8 mouse cellular contexts compared by ENCODE assay signal in the genomic region with DNA sequence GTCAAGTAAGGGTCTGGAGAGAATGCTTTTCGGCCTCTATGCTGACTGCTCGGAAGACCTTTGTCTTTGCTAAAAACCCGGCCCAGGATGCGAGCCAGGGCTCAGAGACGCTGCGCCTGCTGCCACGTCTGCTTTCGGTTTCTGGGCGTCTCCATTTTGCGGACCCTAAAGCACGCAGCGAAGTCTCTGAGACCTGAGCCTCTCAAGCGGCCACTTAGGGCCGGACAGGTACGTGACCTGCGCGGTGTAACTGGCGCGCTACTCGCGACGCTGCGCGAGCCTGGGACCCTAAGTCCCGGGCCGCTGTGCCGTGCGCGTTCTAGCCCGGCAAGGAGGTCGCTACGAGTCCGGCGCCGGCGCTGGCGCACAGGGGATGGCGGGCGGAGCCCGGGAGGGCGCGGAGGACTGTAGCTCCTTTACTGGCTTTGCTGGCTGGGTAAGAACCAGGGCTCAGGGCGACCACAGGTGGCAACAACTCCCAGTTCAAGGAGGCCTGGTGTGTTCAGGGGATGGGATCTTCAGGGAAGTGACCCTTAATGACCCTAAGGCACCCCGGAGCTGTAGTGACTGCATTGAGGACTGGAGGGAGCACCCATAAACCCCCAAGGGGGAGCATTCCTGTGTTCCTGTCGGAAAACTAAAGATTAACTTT. TPM values are rescaled to one million over a fixed set of nuclear protein-coding genes. Genes with fewer than 3 reads are reported as not detected.
DNase-seq lines count a peak whose midpoint lies in the region; ATAC-seq lines count a peak whose summit lies in the region.

A gene (plus strand): TSS at position 144 of the 652 bp plus-strand sequence.

- peak; percentile 82 for ATAC-seq in frontal cortex, adult (ENCODE audit: low TSS enrichment)
- peak; percentile 78 for ATAC-seq in hindbrain, embryonic 11.5 days (ENCODE audit: low FRiP score)

- H3K4me1 ChIP-seq in hindbrain, embryonic 11.5 days (replicated peaks; ENCODE audit: control insufficient read depth, insufficient read depth, low read length), result no peaks in the 10 kb centered on the region

- H3K4me3 ChIP-seq in hindbrain, embryonic 11.5 days (ENCODE audit: low read depth, low read length), result peak within 1 kb of the TSS; percentile 59

- 0% methylated on average over 43 of the region's 45 CpGs for WGBS in hindbrain, embryonic 11.5 days

- H3K9me3 ChIP-seq in hindbrain, embryonic 11.5 days (ENCODE audit: control insufficient read depth, low read length), result no peaks in the 10 kb centered on the region

- H3K9ac ChIP-seq in hindbrain, embryonic 11.5 days (ENCODE audit: low read depth, low read length), result peak within 1 kb of the TSS; percentile 81

- H3K27ac ChIP-seq in hindbrain, embryonic 11.5 days (ENCODE audit: low read depth, low read length), result peak within 1 kb of the TSS; percentile 83

- no peaks in the 10 kb centered on the region for H3K27me3 ChIP-seq in hindbrain, embryonic 11.5 days (ENCODE audit: control insufficient read depth, insufficient read depth, low read length)

- DNase-seq in NIH3T3 (ENCODE audit: low read depth), result peak; percentile 90
- peak; percentile 58 for DNase-seq in cerebellum, adult 9-10 months
- peak; percentile 76 for DNase-seq in hindbrain, embryonic 11.5 days (ENCODE audit: low spot score)
- DNase-seq in layer of hippocampus, postnatal 36 days, result peak; percentile 42 to 47
- peak; percentile 85 to 86 for DNase-seq in lung, postnatal 4 days
- peak; percentile 52 for DNase-seq in right cerebral cortex, adult 18-20 months
- peak; percentile 64 for DNase-seq in urinary bladder, adult 2 months (ENCODE audit: low spot score)

- no peaks in the 10 kb centered on the region for H3K36me3 ChIP-seq in hindbrain, embryonic 11.5 days (ENCODE audit: control insufficient read depth, insufficient read depth, low read length)

- peak within 1 kb of the TSS; percentile 49 for H3K4me2 ChIP-seq in hindbrain, embryonic 11.5 days (replicated peaks; ENCODE audit: low read depth, low read length)

RNA-seq across cellular contexts. Expression of the gene that starts here (rescaled TPM):
- 23.5 and 27.7 TPM in 2 replicates for polyA plus RNA-seq in hindbrain, embryonic 11.5 days (2014; fragmentation: Nextera tagmentation; extraction: Ambion mirVana)
- 10 to 100 TPM; 38.3 to 38.9 TPM for total RNA-seq in layer of hippocampus, postnatal 36 days (2021)
- polyA plus RNA-seq in urinary bladder, adult 2 months (2012; rRNA removed), result 41.1 and 43.4 TPM in 2 replicates

Comparison
In these comparisons a context has a peak if more than half of its experiments do, and no peak if none do; other contexts are left out.
1. Peak in every context shown above with its lines: DNase-seq, ATAC-seq, H3K4me3 ChIP-seq and H3K27ac ChIP-seq.